Comparison of ENCODE assay signal across 21 mouse cellular contexts in the genomic region with DNA sequence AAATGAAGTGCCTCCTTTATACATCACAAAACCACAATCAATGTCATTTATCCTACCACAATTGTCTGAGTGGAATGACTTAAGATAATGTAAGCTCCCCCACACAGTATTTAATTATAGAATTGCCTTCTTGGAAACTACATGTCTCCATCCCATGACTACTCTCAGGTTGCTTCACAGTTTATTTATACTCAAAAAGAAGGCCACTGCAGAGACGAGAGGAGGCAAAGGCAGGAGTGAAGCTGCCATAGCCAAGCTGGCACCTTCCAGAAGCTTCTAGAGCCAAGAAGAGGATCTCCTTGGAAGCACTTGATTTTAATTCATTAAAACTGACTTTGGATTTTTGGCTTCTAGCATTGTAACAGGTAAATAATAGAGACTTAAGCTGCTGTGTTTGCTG.
DNase-seq lines count a peak whose midpoint lies in the region; ATAC-seq and TF ChIP-seq lines count a peak whose summit lies in the region.
"Had no signal": no experiment of that assay in that cellular context is flagged by ENCODE, and none has a peak within 500 bp of the region (broad histone marks: within the 10 kb centered on the region; RNA-seq: fewer than 3 reads in every experiment).

No protein-coding gene starts in this region.

- TF ChIP-seq CTCF in gastrocnemius, adult 2 months (IDR thresholded peaks at IDR 0.05): no peak

- H3K4me3 ChIP-seq in gastrocnemius, adult 2 months: peak overlapping the region; percentile 51
- H3K4me3 ChIP-seq: embryonic facial prominence, embryonic 10.5 days; embryonic facial prominence, embryonic 12.5 days; forebrain, embryonic 13.5 days; forebrain, embryonic 15.5 days had no signal

- H3K27ac ChIP-seq in gastrocnemius, adult 2 months: peak overlapping the region; percentile 85
- H3K27ac ChIP-seq: embryonic facial prominence, embryonic 10.5 days; embryonic facial prominence, embryonic 12.5 days; forebrain, embryonic 13.5 days; forebrain, embryonic 15.5 days had no signal

- ATAC-seq in frontal cortex, adult (ENCODE audit: low TSS enrichment): peak; percentile 59
- ATAC-seq: activated CD4-positive, CD25-positive, alpha-beta regulatory T cell, adult 4 months; CD4-positive, CD25-positive, alpha-beta regulatory T cell, adult 4 months; forebrain, embryonic 13.5 days; forebrain, embryonic 15.5 days; Patski had no signal

- intact Hi-C loops in gastrocnemius, adult 2 months (cut with DNase I): loop anchor here (5.0 kb wide), 1 partner anchor 80 kb away; the partner anchor contains the start of gene Btc

- DNase-seq in frontal cortex, postnatal 10 days (ENCODE audit: low spot score in 2 of 2): no peak
- peak; percentile 44 for DNase-seq in gastrocnemius, adult 2 months
- no peak for DNase-seq in gastrocnemius, postnatal 4 days (ENCODE audit: low spot score in 2 of 2)
- no peak for DNase-seq in lung, postnatal 25 days (ENCODE audit: low spot score)
- DNase-seq: adrenal gland, adult 8-10 months; adrenal gland, postnatal 14 days; adrenal gland, postnatal 36 days; B cell, adult 2 months; cerebellum, adult 11-12 months; cerebellum, adult 2 months; cerebellum, adult 9-10 months; cerebellum, postnatal 10 days; cerebellum, postnatal 25 days had no signal
